8 mouse cellular contexts compared by ENCODE assay signal in genomic region chr1:172325680-172326535, GRCm38 (mm10). TPM values are rescaled to one million over a fixed set of nuclear protein-coding genes. Genes with fewer than 3 reads are reported as not detected.
DNase-seq lines count a peak whose midpoint lies in the region; ATAC-seq and TF ChIP-seq lines count a peak whose summit lies in the region.

No protein-coding gene starts in this region.

- H3K36me3 ChIP-seq in heart, embryonic 16.5 days (ENCODE audit: control insufficient read depth, insufficient read depth): no peaks in the 10 kb centered on the region
- no peaks in the 10 kb centered on the region for H3K36me3 ChIP-seq in lung, postnatal 0 days (ENCODE audit: insufficient read depth, low read length)

- peak; percentile 82 for TF ChIP-seq CTCF in lung, postnatal 0 days (IDR thresholded peaks at IDR 0.05)

- H3K4me1 ChIP-seq in heart, embryonic 16.5 days (ENCODE audit: control insufficient read depth, insufficient read depth, low read length): peaks cover 2% of the 10 kb centered on the region; the same call in 1 of the 2 replicates
- H3K4me1 ChIP-seq in lung, postnatal 0 days (ENCODE audit: insufficient read depth, low read depth, low read length): no peaks in the 10 kb centered on the region; the same call in 1 of the 2 replicates

- peaks cover 56% of the 10 kb centered on the region for H3K27me3 ChIP-seq in heart, embryonic 16.5 days (ENCODE audit: control insufficient read depth, insufficient read depth, low read length)
- peaks cover 39% of the 10 kb centered on the region; the same call in 1 of the 2 replicates for H3K27me3 ChIP-seq in lung, postnatal 0 days (replicated peaks; ENCODE audit: insufficient read depth, low read length)

- H3K4me3 ChIP-seq in heart, embryonic 16.5 days (ENCODE audit: low read length): peak overlapping the region; percentile 58
- peak overlapping the region; percentile 37 for H3K4me3 ChIP-seq in lung, postnatal 0 days (ENCODE audit: low read depth, low read length)

- DNase-seq in urinary bladder, adult 18-20 months (ENCODE audit: low spot score in 2 of 2): peak; percentile 56 to 75
- DNase-seq in urinary bladder, postnatal 10 days (ENCODE audit: low spot score): no peak
- peak; percentile 85 for DNase-seq in embryo, embryonic 10 days (ENCODE audit: low spot score)
- peak; percentile 84 for DNase-seq in kidney, postnatal 10 days
- DNase-seq in lung, postnatal 0 days (ENCODE audit: low spot score): peak; percentile 69
- DNase-seq in retina, embryonic 14.5 days (ENCODE audit: low spot score): peak; percentile 74
- peak; percentile 79 to 81 for DNase-seq in thymus, postnatal 36 days

- whole genome bisulfite sequencing in heart, embryonic 16.5 days: 14% methylated on average over 94 of the region's 94 CpGs
- 20% methylated on average over 92 of the region's 94 CpGs for WGBS in lung, postnatal 0 days

- no peak for TF ChIP-seq EP300 in lung, postnatal 0 days (IDR thresholded peaks at IDR 0.05)

- H3K4me2 ChIP-seq in heart, embryonic 16.5 days (ENCODE audit: low read depth, low read length): peak overlapping the region; percentile 88
- H3K4me2 ChIP-seq in lung, postnatal 0 days (replicated peaks; ENCODE audit: low read depth, low read length): peak overlapping the region; percentile 55

- 0 out of 2 replicates have a peak, but pooled peaks have one; percentile 22 for ATAC-seq in heart, embryonic 16.5 days (replicated peaks; ENCODE audit: extremely low read depth, insufficient read depth, low FRiP score)
- ATAC-seq in lung, postnatal 0 days: peak; percentile 75

- H3K9me3 ChIP-seq in heart, embryonic 16.5 days (replicated peaks; ENCODE audit: control insufficient read depth, low read length): peaks cover 4% of the 10 kb centered on the region
- no peaks in the 10 kb centered on the region for H3K9me3 ChIP-seq in lung, postnatal 0 days (ENCODE audit: low read length)

- H3K27ac ChIP-seq in heart, embryonic 16.5 days (ENCODE audit: low read length): no peak overlapping the region
- H3K27ac ChIP-seq in lung, postnatal 0 days (ENCODE audit: low read length): no peak overlapping the region

- H3K9ac ChIP-seq in heart, embryonic 16.5 days (ENCODE audit: low read length): peak overlapping the region; percentile 60; the same call in 1 of the 2 replicates
- H3K9ac ChIP-seq in lung, postnatal 0 days (replicated peaks; ENCODE audit: low read depth): no peak overlapping the region

RNA-seq across cellular contexts. Expression of gene Kcnj9, which starts 3.2 kb away (rescaled TPM):
- polyA plus RNA-seq in heart, embryonic 16.5 days (2015; fragmentation: Nextera tagmentation; extraction: Ambion mirVana): not detected in 2 replicates
- polyA plus RNA-seq in lung, postnatal 0 days (2015; fragmentation: Nextera tagmentation; extraction: Ambion mirVana): not detected in 2 replicates

RNA-seq across cellular contexts. Expression of gene Kcnj10, which starts 15.1 kb away (rescaled TPM):
- 0.04 and 0.05 TPM in 2 replicates for polyA plus RNA-seq in heart, embryonic 16.5 days (2015; fragmentation: Nextera tagmentation; extraction: Ambion mirVana)
- 0.04 TPM in 2 replicates for polyA plus RNA-seq in lung, postnatal 0 days (2015; fragmentation: Nextera tagmentation; extraction: Ambion mirVana)

RNA-seq across cellular contexts. Expression of gene Atp1a2, which starts 28.0 kb away (rescaled TPM):
- polyA plus RNA-seq in heart, embryonic 16.5 days (2015; fragmentation: Nextera tagmentation; extraction: Ambion mirVana): 18.7 and 20.7 TPM in 2 replicates
- polyA plus RNA-seq in lung, postnatal 0 days (2015; fragmentation: Nextera tagmentation; extraction: Ambion mirVana): 15.3 and 17.0 TPM in 2 replicates

RNA-seq across cellular contexts. Expression of gene Pigm, which starts 50.4 kb away (rescaled TPM):
- polyA plus RNA-seq in heart, embryonic 16.5 days (2015; fragmentation: Nextera tagmentation; extraction: Ambion mirVana): 3.5 and 3.7 TPM in 2 replicates
- 3.5 and 3.9 TPM in 2 replicates for polyA plus RNA-seq in lung, postnatal 0 days (2015; fragmentation: Nextera tagmentation; extraction: Ambion mirVana)
